8 mouse cellular contexts compared by ENCODE assay signal in genomic region chr2:31484187-31484586, GRCm38 (mm10). TPM values are rescaled to one million over a fixed set of nuclear protein-coding genes. Genes with fewer than 3 reads are reported as not detected.
DNase-seq lines count a peak whose midpoint lies in the region; ATAC-seq lines count a peak whose summit lies in the region.

No protein-coding gene starts in this region.

- no peaks in the 10 kb centered on the region for H3K9me3 ChIP-seq in heart, embryonic 12.5 days (replicated peaks)
- no peaks in the 10 kb centered on the region for H3K9me3 ChIP-seq in midbrain, embryonic 11.5 days (ENCODE audit: control insufficient read depth, low read length)

- WGBS in heart, embryonic 12.5 days: 28% methylated on average over 5 of the region's 5 CpGs
- 26% methylated on average over 5 of the region's 5 CpGs for WGBS in midbrain, embryonic 11.5 days

- H3K4me3 ChIP-seq in heart, embryonic 12.5 days: no peak overlapping the region
- no peak overlapping the region for H3K4me3 ChIP-seq in midbrain, embryonic 11.5 days (ENCODE audit: low read depth, low read length)

- H3K27ac ChIP-seq in heart, embryonic 12.5 days (ENCODE audit: poor library complexity, severe bottlenecking): no peak overlapping the region
- no peak overlapping the region for H3K27ac ChIP-seq in midbrain, embryonic 11.5 days (ENCODE audit: low read depth, low read length)

- intact Hi-C loops in heart, postnatal 14 days (cut with DNase I): loop anchor here (10.0 kb wide), 1 partner anchor 311 kb away; no protein-coding TSS in a partner anchor
- intact Hi-C loops in left cerebral cortex, postnatal 10 days (cut with DNase I): loop anchor here (5.0 kb wide), 2 partner anchors 188 to 303 kb away; partner anchors contain the start of gene Exosc2

- peak; percentile 69 to 81 for DNase-seq in heart, postnatal 14 days
- DNase-seq in adrenal gland, adult 18-20 months (ENCODE audit: low spot score in 2 of 2): peak; percentile 76 to 77
- DNase-seq in embryo, embryonic 11 days: peak; percentile 90
- peak; percentile 21 to 86 for DNase-seq in left cerebral cortex, postnatal 10 days (ENCODE audit: extremely low spot score in 1 of 2, low spot score in 2 of 2)
- peak; percentile 99 for DNase-seq in midbrain, embryonic 11.5 days (ENCODE audit: low spot score, missing footprints)
- DNase-seq in splenic B cell, adult 2 months (ENCODE audit: low read depth, low spot score): peak; percentile 62

- no peak for ATAC-seq in heart, embryonic 12.5 days (ENCODE audit: insufficient number of reproducible peaks, low FRiP score)
- peak; percentile 29 to 36; a peak in 1 of 4 replicates for ATAC-seq in hematopoietic stem cell, adult 5-6 weeks (replicated peaks in 1 of 2; ENCODE audit: insufficient read depth in 1 of 2, low FRiP score in 2 of 2, low TSS enrichment in 1 of 2, low read depth in 1 of 2, poor library complexity in 2 of 2, severe bottlenecking in 2 of 2)
- ATAC-seq in midbrain, embryonic 11.5 days (ENCODE audit: low FRiP score): peak; percentile 51

- H3K36me3 ChIP-seq in heart, embryonic 12.5 days: no peaks in the 10 kb centered on the region
- no peaks in the 10 kb centered on the region for H3K36me3 ChIP-seq in midbrain, embryonic 11.5 days (ENCODE audit: control insufficient read depth, insufficient read depth, low read length)
- 0 out of 2 replicates have a peak, but pooled peaks cover 2% of the 10 kb centered on the region for H3K36me3 ChIP-seq in splenic B cell, adult 2 months (ENCODE audit: control insufficient read depth, insufficient read depth, low read length, poor library complexity, severe bottlenecking)

- peaks cover 51% of the 10 kb centered on the region for H3K27me3 ChIP-seq in heart, embryonic 12.5 days (replicated peaks)
- H3K27me3 ChIP-seq in midbrain, embryonic 11.5 days (ENCODE audit: control insufficient read depth, insufficient read depth, low read length): peaks cover 59% of the 10 kb centered on the region
- H3K27me3 ChIP-seq in splenic B cell, adult 2 months (ENCODE audit: control insufficient read depth, insufficient read depth, low read length, poor library complexity, severe bottlenecking): no peaks in the 10 kb centered on the region; the same call in 1 of the 2 replicates

- no peaks in the 10 kb centered on the region for H3K4me1 ChIP-seq in heart, embryonic 12.5 days (replicated peaks)
- H3K4me1 ChIP-seq in midbrain, embryonic 11.5 days (ENCODE audit: control insufficient read depth, insufficient read depth, low read length): no peaks in the 10 kb centered on the region

- H3K9ac ChIP-seq in heart, embryonic 12.5 days: no peak overlapping the region
- H3K9ac ChIP-seq in midbrain, embryonic 11.5 days (ENCODE audit: low read length): no peak overlapping the region

- no peak overlapping the region for H3K4me2 ChIP-seq in heart, embryonic 12.5 days
- H3K4me2 ChIP-seq in midbrain, embryonic 11.5 days: no peak overlapping the region

RNA-seq across cellular contexts. Expression of gene Ass1, which starts 14.2 kb away (rescaled TPM):
- 1 to 10 TPM; 3.1 to 3.7 TPM for total RNA-seq in heart, postnatal 14 days (2021)
- polyA plus RNA-seq in heart, embryonic 12.5 days (2016; fragmentation: Nextera tagmentation; extraction: Ambion mirVana): 11.8 and 12.4 TPM in 2 replicates
- total RNA-seq in adrenal gland, adult 18-20 months (2021): 10 to 100 TPM; 25.0 to 30.6 TPM
- total RNA-seq in hematopoietic stem cell, adult 5-6 weeks (2017): 47.6 and 63.3 TPM in 2 replicates
- 10 to 100 TPM; 20.6 to 21.2 TPM for total RNA-seq in left cerebral cortex, postnatal 10 days (2021)
- polyA plus RNA-seq in midbrain, embryonic 11.5 days (2014; fragmentation: Nextera tagmentation; extraction: Ambion mirVana): 9.6 and 10.3 TPM in 2 replicates

Comparison
In these comparisons a context has a peak if more than half of its experiments do, and no peak if none do; other contexts are left out.
1. RNA of gene Ass1, which starts 14.2 kb away (total RNA-seq): 47.6 to 63.3 TPM in hematopoietic stem cell, adult 5-6 weeks, 25.0 to 30.6 TPM in adrenal gland, adult 18-20 months and 20.6 to 21.2 TPM in left cerebral cortex, postnatal 10 days; 3.1 to 3.7 TPM in heart, postnatal 14 days; every median in the first group is over 4 times any median in the second.
2. Peak in every context shown above with its lines, with median percentiles within 50 percentile points of each other: DNase-seq.